Mouse (Mus musculus) myocyte (in vitro differentiated cells): ENCODE measurements around the gene Klhl21. TPM values are rescaled to one million over a fixed set of nuclear protein-coding genes. Genes with fewer than 3 reads are reported as not detected.

Experiments used
- H3K27me3 ChIP-seq: one replicate; pipeline ENCODE4 v1.6.1; 2011; ENCODE audit not compliant: control insufficient read depth, insufficient read depth, insufficient read length
- H3K36me3 ChIP-seq: one replicate; pipeline ENCODE4 v1.6.1; 2011; ENCODE audit not compliant: control insufficient read depth, insufficient read depth
- H3K4me2 ChIP-seq: one replicate; pipeline ENCODE4 v1.6.1; 2011; ENCODE audit warnings: low read depth, control low read depth
- H3K4me3 ChIP-seq: one replicate; pipeline ENCODE4 v1.5.1; 2011; ENCODE audit warnings: mild to moderate bottlenecking, control low read depth, moderate library complexity
- H3K79me2 ChIP-seq: one replicate; pipeline ENCODE4 v1.6.1; 2011; ENCODE audit not compliant: control insufficient read depth, insufficient read depth
- H3ac ChIP-seq: one replicate; pipeline ENCODE4 v1.6.1; 2011; ENCODE audit not compliant: control insufficient read depth, insufficient read length
- CEBPB ChIP-seq: IDR thresholded peaks from 2 replicates; pipeline ENCODE4 v1.6.1; 2011; ENCODE audit warnings: mild to moderate bottlenecking, moderate library complexity; ENCODE audit not compliant: poor library complexity, insufficient read depth, severe bottlenecking
- E2F4 ChIP-seq: IDR thresholded peaks from one replicate; pipeline ENCODE4 v1.6.1; 2011; ENCODE audit warnings: mild to moderate bottlenecking, control low read depth, moderate library complexity; ENCODE audit not compliant: insufficient read depth
- MAX ChIP-seq: IDR thresholded peaks from one replicate; pipeline ENCODE4 v1.6.1; 2011; ENCODE audit warnings: low read depth, mild to moderate bottlenecking, control low read depth
- MYOD1 ChIP-seq, 3 experiments: IDR thresholded peaks; one replicate each; pipeline ENCODE4 v1.6.1; 2011; ENCODE audit warnings: control low read depth in 2 of 3, low read depth in 2 of 3, mild to moderate bottlenecking in 2 of 3, moderate library complexity in 1 of 3; ENCODE audit not compliant: insufficient read length in 2 of 3, control insufficient read depth in 1 of 3
- MYOG ChIP-seq, 3 experiments: IDR thresholded peaks; one replicate each; pipeline ENCODE4 v1.6.1; 2011; ENCODE audit warnings: control low read depth in 2 of 3, low read depth in 2 of 3, mild to moderate bottlenecking in 2 of 3; ENCODE audit not compliant: insufficient read length in 2 of 3, control insufficient read depth in 1 of 3, insufficient read depth in 1 of 3
- POLR2A ChIP-seq: IDR thresholded peaks from one replicate; pipeline ENCODE4 v1.6.1; 2011; ENCODE audit warnings: low read depth, mild to moderate bottlenecking, control low read depth, moderate library complexity; ENCODE audit not compliant: insufficient read length
- POLR2AphosphoS2 ChIP-seq: IDR thresholded peaks from one replicate; pipeline ENCODE4 v1.6.1; 2011; ENCODE audit warnings: low read depth, control low read depth; ENCODE audit not compliant: insufficient read length
- REST ChIP-seq: IDR thresholded peaks from one replicate; pipeline ENCODE4 v1.6.1; 2011; ENCODE audit warnings: mild to moderate bottlenecking, control low read depth, moderate library complexity; ENCODE audit not compliant: insufficient read depth, insufficient read length
- SRF ChIP-seq: IDR thresholded peaks from one replicate; pipeline ENCODE4 v1.6.1; 2011; ENCODE audit warnings: low read depth; ENCODE audit not compliant: control insufficient read depth, insufficient read length
- TCF12 ChIP-seq: IDR thresholded peaks from one replicate; pipeline ENCODE4 v1.6.1; 2011; ENCODE audit warnings: mild to moderate bottlenecking, control low read depth; ENCODE audit not compliant: poor library complexity, insufficient read depth, severe bottlenecking
- TCF3 ChIP-seq: IDR thresholded peaks from one replicate; pipeline ENCODE4 v1.6.1; 2011; ENCODE audit warnings: low read depth, control low read depth; ENCODE audit not compliant: insufficient read length
- USF1 ChIP-seq: IDR thresholded peaks from one replicate; pipeline ENCODE4 v1.6.1; 2011; ENCODE audit warnings: low read depth, mild to moderate bottlenecking, control low read depth, moderate library complexity
- polyA plus RNA-seq: library from polyadenylated mRNA; unstranded; fragments of >200 nt; fragmentation: generic; extraction: Trizol; gene quantifications from one replicate; pipeline ENCODE4 v1.2.1, GENCODE M21; 2012; ENCODE audit warnings: missing spikeins

Klhl21 gene
- polyA plus RNA-seq, 1 experiment: 25.8 TPM

DNA sequence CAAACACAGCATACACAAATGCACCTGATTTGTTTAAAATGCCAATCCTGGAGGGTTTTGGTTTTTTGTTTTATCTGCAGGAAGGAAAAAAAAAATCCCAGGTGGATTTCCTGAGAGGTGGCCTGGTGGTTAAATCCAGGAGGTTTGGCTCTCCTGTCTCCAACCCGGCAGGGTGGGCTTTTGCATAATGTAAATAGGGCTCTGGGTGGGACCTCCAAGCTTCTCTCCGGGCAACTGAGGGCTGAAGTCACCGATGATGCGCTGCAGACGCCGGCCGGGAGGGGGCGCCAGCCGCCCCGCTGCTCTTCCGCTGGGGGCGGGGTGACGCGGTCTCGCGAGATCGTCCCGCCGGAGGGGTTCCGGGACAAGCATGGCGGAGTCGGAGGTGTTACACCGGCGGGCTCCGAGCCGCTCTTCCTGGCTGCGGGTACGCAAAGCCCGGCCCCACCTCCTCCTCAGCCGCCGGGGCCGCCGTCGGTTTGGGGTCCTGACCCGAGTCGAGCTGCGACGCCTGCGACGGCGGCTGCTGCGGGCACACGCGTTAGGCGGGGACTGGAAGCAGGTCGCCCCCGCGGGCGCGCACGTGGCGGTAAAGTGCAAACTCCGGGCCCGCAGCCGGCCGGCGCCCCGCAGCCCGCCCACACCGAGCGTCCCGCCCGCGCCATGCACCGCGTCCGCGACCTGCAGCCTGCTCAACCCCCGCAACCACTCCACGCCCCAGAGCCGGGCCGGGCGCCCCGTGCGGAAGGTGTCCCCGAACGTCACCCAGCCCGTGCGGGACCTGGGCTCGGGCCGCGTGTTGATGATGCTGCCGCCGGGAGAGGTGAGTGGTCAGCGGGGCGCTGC lies 30.6 kb downstream of the Klhl21 start, which contains the start of gene Nol9:
Nol9 (plus strand) TSS at position 337 of the 846 bp plus-strand sequence.
- H3K36me3 ChIP-seq: peaks cover 13% of the 10 kb centered on the region
- H3K4me3 ChIP-seq: peak within 1 kb of the TSS; percentile 68
- peak within 1 kb of the TSS; percentile 85 for H3K4me2 ChIP-seq
- H3ac ChIP-seq: peak within 1 kb of the TSS; percentile 91
- no peaks in the 10 kb centered on the region for H3K27me3 ChIP-seq
- TF ChIP-seq MYOG (IDR thresholded peaks at IDR 0.05; ENCODE audit: control insufficient read depth in 1 of 3, insufficient read depth in 1 of 3, insufficient read length in 2 of 3, low read depth in 2 of 3) (peak in 1 of 3 experiments; percentile 45), USF1 (no peak), MYOD1 (IDR thresholded peaks at IDR 0.05; ENCODE audit: control insufficient read depth in 1 of 3, insufficient read length in 2 of 3, low read depth in 2 of 3) (peak in 1 of 3 experiments; percentile 20), MAX (no peak), POLR2A (peak; percentile 91), POLR2AphosphoS2 (peak; percentile 93), SRF (peak; percentile 65), REST (no peak)
- H3K79me2 ChIP-seq: peaks cover 40% of the 10 kb centered on the region

- Histone ChIP-seq H3K36me3 (peaks cover 16% of the 10 kb centered on the region), H3K79me2 (peaks cover 44% of the 10 kb centered on the region), H3K27me3 (no peaks in the 10 kb centered on the region), H3K4me2 (peak overlapping the region; percentile 84), H3K4me3 (peak overlapping the region; percentile 68), H3ac (peak overlapping the region; percentile 91)
- TF ChIP-seq TCF3: no peak
- TF ChIP-seq E2F4: no peak
- TF ChIP-seq POLR2AphosphoS2: no peak
- TF ChIP-seq CEBPB: no peak
- no peak for TF ChIP-seq POLR2A
- TF ChIP-seq MYOG (IDR thresholded peaks at IDR 0.05; ENCODE audit: control insufficient read depth in 1 of 3, insufficient read depth in 1 of 3, insufficient read length in 2 of 3, low read depth in 2 of 3): no peak
- no peak for TF ChIP-seq TCF12
- TF ChIP-seq MAX: no peak
- TF ChIP-seq MYOD1 (IDR thresholded peaks at IDR 0.05; ENCODE audit: control insufficient read depth in 1 of 3, insufficient read length in 2 of 3, low read depth in 2 of 3): no peak
- no peak for TF ChIP-seq SRF
- TF ChIP-seq USF1: no peak
- no peak for TF ChIP-seq REST
Measured at GRCm38 (mm10) chr4:152039831-152040310, 31.3 kb downstream of the Klhl21 start.

GRCm38 (mm10) chr4:152041924-152042641 lies 33.5 kb downstream of the Klhl21 start:
- H3K36me3 ChIP-seq: peaks cover 23% of the 10 kb centered on the region
- no peak overlapping the region for H3K4me2 ChIP-seq
- no peak overlapping the region for H3K4me3 ChIP-seq
- no peak for TF ChIP-seq E2F4
- TF ChIP-seq SRF: no peak
- no peak for TF ChIP-seq USF1
- no peak for TF ChIP-seq MYOD1 (IDR thresholded peaks at IDR 0.05; ENCODE audit: control insufficient read depth in 1 of 3, insufficient read length in 2 of 3, low read depth in 2 of 3)
- TF ChIP-seq MAX: no peak
- TF ChIP-seq TCF12: no peak
- TF ChIP-seq CEBPB: no peak
- TF ChIP-seq REST: no peak
- TF ChIP-seq MYOG (IDR thresholded peaks at IDR 0.05; ENCODE audit: control insufficient read depth in 1 of 3, insufficient read depth in 1 of 3, insufficient read length in 2 of 3, low read depth in 2 of 3): no peak
- no peak for TF ChIP-seq POLR2AphosphoS2
- H3ac ChIP-seq: no peak overlapping the region
- peaks cover 44% of the 10 kb centered on the region for H3K79me2 ChIP-seq
- no peaks in the 10 kb centered on the region for H3K27me3 ChIP-seq

- H3K4me3 ChIP-seq: no peak overlapping the region
- TF ChIP-seq REST (no peak), MAX (no peak), MYOG (IDR thresholded peaks at IDR 0.05; ENCODE audit: control insufficient read depth in 1 of 3, insufficient read depth in 1 of 3, insufficient read length in 2 of 3, low read depth in 2 of 3) (no peak), SRF (no peak), MYOD1 (IDR thresholded peaks at IDR 0.05; ENCODE audit: control insufficient read depth in 1 of 3, insufficient read length in 2 of 3, low read depth in 2 of 3) (no peak), USF1 (no peak), E2F4 (no peak), CEBPB (no peak), POLR2A (no peak), TCF3 (no peak), TCF12 (no peak), POLR2AphosphoS2 (no peak)
- H3K27me3 ChIP-seq: no peaks in the 10 kb centered on the region
- H3ac ChIP-seq: no peak overlapping the region
- H3K4me2 ChIP-seq: no peak overlapping the region
- peaks cover 44% of the 10 kb centered on the region for H3K79me2 ChIP-seq
- peaks cover 23% of the 10 kb centered on the region for H3K36me3 ChIP-seq
Measured at GRCm38 (mm10) chr4:152043171-152043570, 34.6 kb downstream of the Klhl21 start.
